ENCODE assay signal across 13 mouse cellular contexts in genomic region chr2:172350773-172351172, GRCm38 (mm10).
"Had no signal": no experiment of that assay in that cellular context is flagged by ENCODE, and none has a peak within 500 bp of the region (broad histone marks: within the 10 kb centered on the region; RNA-seq: fewer than 3 reads in every experiment).

No protein-coding gene starts in this region.

- H3K36me3 ChIP-seq: midbrain, embryonic 15.5 days had no signal

- H3K9me3 ChIP-seq: limb, embryonic 10.5 days; midbrain, embryonic 10.5 days; midbrain, embryonic 15.5 days; neural tube, embryonic 12.5 days had no signal

- H3K27me3 ChIP-seq: midbrain, embryonic 15.5 days; neural tube, embryonic 12.5 days had no signal

- H3K27ac ChIP-seq: left cerebral cortex, adult 2 months; limb, embryonic 10.5 days; midbrain, embryonic 15.5 days; neural tube, embryonic 12.5 days had no signal

- DNase-seq: kidney, adult 8-10 months; kidney, postnatal 25 days; lung, embryonic 14.5 days; lung, postnatal 4 days; spleen, adult 18-20 months; thymus, adult 2 months; thymus, postnatal 25 days had no signal

- H3K4me3 ChIP-seq: left cerebral cortex, adult 2 months; limb, embryonic 10.5 days; midbrain, embryonic 10.5 days; midbrain, embryonic 15.5 days; neural tube, embryonic 12.5 days had no signal

- ATAC-seq: intestine, embryonic 16.5 days; midbrain, embryonic 15.5 days had no signal

- H3K4me2 ChIP-seq: lung, embryonic 14.5 days; midbrain, embryonic 15.5 days; neural tube, embryonic 12.5 days had no signal

- H3K9ac ChIP-seq: lung, embryonic 14.5 days; midbrain, embryonic 15.5 days; neural tube, embryonic 12.5 days had no signal
